Mouse (Mus musculus): ENCODE results near the gene Mphosph8. TPM values are rescaled to one million over a fixed set of nuclear protein-coding genes. Genes with fewer than 3 reads are reported as not detected.

Mphosph8 gene
- total and polyA plus RNA-seq, 3 experiments, result 24.4 to 47.9 (median 26.0) TPM

DNA sequence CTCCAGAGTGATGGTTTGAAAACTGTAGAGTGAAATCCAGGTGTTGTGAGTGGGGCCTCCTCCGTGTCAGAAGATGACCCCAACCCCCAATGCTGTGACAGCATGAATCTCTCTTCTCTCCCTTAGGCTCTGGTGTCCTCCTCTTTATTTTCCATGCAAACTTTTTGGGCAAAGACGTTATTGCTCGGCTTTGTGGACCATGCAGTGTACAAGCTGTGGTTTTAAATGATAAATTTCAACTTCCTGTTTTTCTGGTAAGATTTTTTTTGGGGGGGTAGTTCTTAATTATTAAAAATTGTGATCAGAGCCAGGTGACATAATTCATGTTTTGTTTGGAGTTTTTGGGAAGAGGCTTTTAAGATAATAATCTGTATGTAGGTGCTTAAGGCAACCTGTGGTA lies 27.4 kb downstream of the Mphosph8 start:
- H3K4me3 ChIP-seq (replicated peaks in 1 of 3; ENCODE audit: low read depth in 2 of 3, low read length in 2 of 3, poor library complexity in 1 of 3), result no peak overlapping the region
- no peak overlapping the region for H3K4me2 ChIP-seq (ENCODE audit: insufficient read depth, low read depth, poor library complexity, severe bottlenecking)
- no peak for DNase-seq (ENCODE audit: extremely low read depth)
- no peaks in the 10 kb centered on the region for H3K27me3 ChIP-seq (replicated peaks)
- in situ Hi-C loops (cut with MboI; ENCODE audit: low pct_ligation_motif_present, low pct_unique_long_range_greater_than_20kb, low sequenced_read_pairs), result no loop called here
- peaks cover 75 to 99% of the 10 kb centered on the region in 2 experiments for H3K36me3 ChIP-seq (replicated peaks in 1 of 2; ENCODE audit: control insufficient read depth in 1 of 2, insufficient read depth in 1 of 2, low read length in 1 of 2)
- TF ChIP-seq POLR2A (IDR thresholded peaks at IDR 0.05; ENCODE audit: low read depth, low read length), result no peak
- TF ChIP-seq BHLHE40 (IDR thresholded peaks at IDR 0.05; ENCODE audit: low read depth, low read length), result no peak
- TF ChIP-seq ZNF384 (IDR thresholded peaks at IDR 0.05; ENCODE audit: low read depth, low read length), result no peak
- no peak for TF ChIP-seq KAT2A (IDR thresholded peaks at IDR 0.05; ENCODE audit: insufficient replicate concordance, low read length)
- TF ChIP-seq ELF1 (IDR thresholded peaks at IDR 0.05; ENCODE audit: low read depth, low read length), result no peak
- no peak for TF ChIP-seq CHD2 (IDR thresholded peaks at IDR 0.05; ENCODE audit: low read length)
- no peak for TF ChIP-seq ETS1 (conservative IDR thresholded peaks at IDR 0.05; ENCODE audit: low read depth, low read length)
- TF ChIP-seq USF2 (conservative IDR thresholded peaks at IDR 0.05; ENCODE audit: low read depth, low read length), result no peak
- TF ChIP-seq HCFC1 (IDR thresholded peaks at IDR 0.05; ENCODE audit: low read depth, low read length), result no peak
- TF ChIP-seq ZMIZ1 (IDR thresholded peaks at IDR 0.05; ENCODE audit: low read depth, low read length), result no peak
- TF ChIP-seq SMC3 (IDR thresholded peaks at IDR 0.05; ENCODE audit: low read depth, low read length), result no peak
- no peak for TF ChIP-seq EP300 (IDR thresholded peaks at IDR 0.05; ENCODE audit: low read length)
- no peak for TF ChIP-seq MAFK (IDR thresholded peaks at IDR 0.05; ENCODE audit: insufficient replicate concordance, low read length)
- no peak for TF ChIP-seq PAX5 (IDR thresholded peaks at IDR 0.05; ENCODE audit: low read length)
- TF ChIP-seq NRF1 (IDR thresholded peaks at IDR 0.05; ENCODE audit: low read depth, low read length), result no peak
- TF ChIP-seq UBTF (IDR thresholded peaks at IDR 0.05; ENCODE audit: low read depth, low read length), result no peak
- no peak for TF ChIP-seq IRF4 (IDR thresholded peaks at IDR 0.05; ENCODE audit: low read depth, low read length)
- no peak for TF ChIP-seq RCOR1 (conservative IDR thresholded peaks at IDR 0.05; ENCODE audit: low read depth, low read length)
- TF ChIP-seq ZC3H11A (IDR thresholded peaks at IDR 0.05; ENCODE audit: low read depth, low read length), result no peak
- H3K9me3 ChIP-seq (replicated peaks; ENCODE audit: low read length), result no peaks in the 10 kb centered on the region
- H3K27ac ChIP-seq (ENCODE audit: insufficient read depth, low read depth), result no peak overlapping the region
- H3K4me1 ChIP-seq (ENCODE audit: control insufficient read depth in 1 of 2, insufficient read depth in 2 of 2), result no peaks in the 10 kb centered on the region
- dilution Hi-C loops (cut with MboI; ENCODE audit: extremely low pct_ligation_motif_present, extremely low pct_unique_long_range_greater_than_20kb, low sequenced_read_pairs), result no loop called here
- no peak overlapping the region for H3K9ac ChIP-seq (ENCODE audit: insufficient read depth, low read depth)
- H3K79me2 ChIP-seq (replicated peaks; ENCODE audit: control insufficient read depth, extremely low read depth, insufficient read depth, poor library complexity, severe bottlenecking), result no peaks in the 10 kb centered on the region

DNA sequence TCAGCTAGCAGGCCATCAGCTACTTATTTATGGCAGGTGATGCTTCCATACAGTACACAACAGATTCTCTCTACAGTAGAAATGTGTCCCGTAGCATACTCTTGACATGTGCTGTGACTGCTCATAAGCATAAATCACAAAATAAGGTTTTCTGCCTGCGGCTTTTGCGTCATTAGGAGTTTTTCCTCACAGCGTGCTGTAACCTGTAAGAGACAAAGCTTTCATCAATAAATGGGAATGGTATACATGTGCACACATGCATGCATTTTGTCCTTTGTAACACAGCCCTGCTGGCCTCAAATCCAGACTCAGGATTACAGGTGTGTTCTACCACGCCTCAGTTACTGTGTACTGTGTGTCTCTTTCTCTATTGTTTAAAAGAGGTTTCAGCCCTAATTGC lies 29.8 kb downstream of the Mphosph8 start:
- H3K9me3 ChIP-seq (replicated peaks; ENCODE audit: low read length), result no peaks in the 10 kb centered on the region
- no peak overlapping the region for H3K4me3 ChIP-seq (replicated peaks in 1 of 3; ENCODE audit: low read depth in 2 of 3, low read length in 2 of 3, poor library complexity in 1 of 3)
- dilution Hi-C loops (cut with MboI; ENCODE audit: extremely low pct_ligation_motif_present, extremely low pct_unique_long_range_greater_than_20kb, low sequenced_read_pairs), result no loop called here
- in situ Hi-C loops (cut with MboI; ENCODE audit: low pct_ligation_motif_present, low pct_unique_long_range_greater_than_20kb, low sequenced_read_pairs), result no loop called here
- H3K9ac ChIP-seq (ENCODE audit: insufficient read depth, low read depth), result no peak overlapping the region
- H3K36me3 ChIP-seq (replicated peaks in 1 of 2; ENCODE audit: control insufficient read depth in 1 of 2, insufficient read depth in 1 of 2, low read length in 1 of 2), result peaks cover 61 to 82% of the 10 kb centered on the region in 2 experiments
- no peak overlapping the region for H3K4me2 ChIP-seq (ENCODE audit: insufficient read depth, low read depth, poor library complexity, severe bottlenecking)
- no peaks in the 10 kb centered on the region for H3K27me3 ChIP-seq (replicated peaks)
- H3K4me1 ChIP-seq (ENCODE audit: control insufficient read depth in 1 of 2, insufficient read depth in 2 of 2), result no peaks in the 10 kb centered on the region
- H3K79me2 ChIP-seq (replicated peaks; ENCODE audit: control insufficient read depth, extremely low read depth, insufficient read depth, poor library complexity, severe bottlenecking), result no peaks in the 10 kb centered on the region
- no peak for DNase-seq (ENCODE audit: extremely low read depth)
- no peak overlapping the region for H3K27ac ChIP-seq (ENCODE audit: insufficient read depth, low read depth)
- TF ChIP-seq GABPA (IDR thresholded peaks at IDR 0.05; ENCODE audit: insufficient replicate concordance, low read depth, low read length) (no peak), IRF4 (IDR thresholded peaks at IDR 0.05; ENCODE audit: low read depth, low read length) (no peak), RAD21 (IDR thresholded peaks at IDR 0.05; ENCODE audit: low read depth, low read length) (no peak), MAZ (IDR thresholded peaks at IDR 0.05; ENCODE audit: low read depth, low read length) (no peak), EP300 (IDR thresholded peaks at IDR 0.05; ENCODE audit: low read length) (no peak), KAT2A (IDR thresholded peaks at IDR 0.05; ENCODE audit: insufficient replicate concordance, low read length) (no peak), ZKSCAN1 (IDR thresholded peaks at IDR 0.05; ENCODE audit: borderline replicate concordance, low read depth, low read length) (no peak), MEF2A (IDR thresholded peaks at IDR 0.05; ENCODE audit: borderline replicate concordance, low read depth, low read length) (no peak), USF1 (IDR thresholded peaks at IDR 0.05; ENCODE audit: low read depth, low read length) (no peak), BHLHE40 (IDR thresholded peaks at IDR 0.05; ENCODE audit: low read depth, low read length) (no peak), MYC (IDR thresholded peaks at IDR 0.05; ENCODE audit: low read depth, low read length) (no peak), MAX (IDR thresholded peaks at IDR 0.05; ENCODE audit: low read length) (no peak)
